Mouse (Mus musculus) E14TG2a.4 (cell line): ENCODE measurements at regions not wholly inside any gene's neighbourhood (a gene's known extent, or its start where the extent isn't known, plus 50 kb on each side); places are given as distances from the start of the nearest gene placed in this dataset.

Experiments used
- CTCF ChIP-seq: conservative IDR thresholded peaks from 2 replicates; pipeline ENCODE4 v1.5.1; 2014; ENCODE audit warnings: low read length
- NANOG ChIP-seq: IDR thresholded peaks from 2 replicates; pipeline ENCODE4 v1.6.1; 2014; ENCODE audit warnings: borderline replicate concordance, low read length, mixed read lengths
- POU5F1 ChIP-seq: IDR thresholded peaks from 2 replicates; pipeline ENCODE4 v1.6.1; 2014; ENCODE audit warnings: low read length, borderline replicate concordance

- TF ChIP-seq CTCF: no peak
- TF ChIP-seq NANOG: no peak
- no peak for TF ChIP-seq POU5F1
Measured at GRCm38 (mm10) chr17:88261556-88261955, 179.0 kb upstream of the Foxn2 start.
